Mouse (Mus musculus) heart, postnatal 0 days (tissue): ENCODE data around the gene Atp2c1. TPM values are rescaled to one million over a fixed set of nuclear protein-coding genes. Genes with fewer than 3 reads are reported as not detected.

Experiments
- ATAC-seq: fragments of 200-750 bp; cut with Nextera tagmentation; 2 replicates; pipeline ENCODE4 v1.8.0; 2017; ENCODE audit warnings: low read depth, moderate number of reproducible peaks, moderate library complexity; ENCODE audit not compliant: insufficient read depth
- DNase-seq: peaks from one replicate; pipeline ENCODE4 v3.0.0-alpha.2; 2016; ENCODE audit warnings: low spot score
- H3K27ac ChIP-seq: fragments of 300-500 bp; sonication (generic); 2 replicates; pipeline ENCODE4 v1.5.1; 2014; ENCODE audit warnings: low read depth, mild to moderate bottlenecking
- H3K27me3 ChIP-seq: fragments of 300-500 bp; sonication (generic); 2 replicates; pipeline ENCODE4 v1.6.1; 2014; ENCODE audit warnings: low read length, mixed read lengths; ENCODE audit not compliant: control insufficient read depth, insufficient read depth
- H3K36me3 ChIP-seq: fragments of 300-500 bp; sonication (generic); replicated peaks from 2 replicates; pipeline ENCODE4 v1.6.1; 2014; ENCODE audit warnings: low read length, mixed read lengths; ENCODE audit not compliant: control insufficient read depth, insufficient read depth
- H3K4me1 ChIP-seq: fragments of 300-500 bp; sonication (generic); 2 replicates; pipeline ENCODE4 v1.6.1; 2014; ENCODE audit warnings: antibody characterized with exemption; ENCODE audit not compliant: control insufficient read depth, insufficient read depth
- H3K4me2 ChIP-seq: fragments of 300-500 bp; sonication (generic); 2 replicates; pipeline ENCODE4 v1.6.1; 2014; ENCODE audit warnings: low read depth, mild to moderate bottlenecking, low read length, moderate library complexity
- H3K4me3 ChIP-seq: fragments of 300-500 bp; sonication (generic); 2 replicates; pipeline ENCODE4 v1.5.1; 2014; ENCODE audit warnings: low read depth, low read length
- H3K9ac ChIP-seq: fragments of 300-500 bp; sonication (generic); replicated peaks from 2 replicates; pipeline ENCODE4 v1.6.1; 2014; ENCODE audit warnings: low read depth, low read length, mixed read lengths
- H3K9me3 ChIP-seq: fragments of 300-500 bp; sonication (generic); replicated peaks from 2 replicates; pipeline ENCODE4 v1.6.1; 2016; ENCODE audit warnings: low read length; ENCODE audit not compliant: control insufficient read depth
- CTCF ChIP-seq: IDR thresholded peaks from 2 replicates; pipeline ENCODE4 v1.5.1; 2016; ENCODE audit warnings: antibody characterized with exemption, control low read depth, low read depth
- EP300 ChIP-seq: IDR thresholded peaks from 2 replicates; pipeline ENCODE4 v1.6.1; 2016; ENCODE audit warnings: antibody characterized with exemption, low read depth
- WGBS: fragments of 180-500 bp; shearing (Covaris S2); extraction: QIAGEN DNeasy Blood & Tissue Kit; methylation state at CpG from one replicate; pipeline ENCODE4 v1.1.7; 2014; 5-methylcytosine and 5-hydroxymethylcytosine counted together
- polyA plus RNA-seq: library from polyadenylated mRNA; unstranded; fragments of >200 nt; fragmentation: Nextera tagmentation; extraction: Ambion mirVana; gene quantifications from 2 replicates; pipeline ENCODE4 v1.2.1, GENCODE M21; 2015
- total RNA-seq: library from RNA; depleted of rRNA; stranded (reverse); fragments of >200 nt; gene quantifications from 2 replicates; pipeline ENCODE4 v1.2.3, GENCODE M21; 2014; ENCODE audit warnings: low replicate concordance

Atp2c1 gene
- total and polyA plus RNA-seq, 2 experiments from 2014 or later: 25.1 to 72.2 TPM

DNA sequence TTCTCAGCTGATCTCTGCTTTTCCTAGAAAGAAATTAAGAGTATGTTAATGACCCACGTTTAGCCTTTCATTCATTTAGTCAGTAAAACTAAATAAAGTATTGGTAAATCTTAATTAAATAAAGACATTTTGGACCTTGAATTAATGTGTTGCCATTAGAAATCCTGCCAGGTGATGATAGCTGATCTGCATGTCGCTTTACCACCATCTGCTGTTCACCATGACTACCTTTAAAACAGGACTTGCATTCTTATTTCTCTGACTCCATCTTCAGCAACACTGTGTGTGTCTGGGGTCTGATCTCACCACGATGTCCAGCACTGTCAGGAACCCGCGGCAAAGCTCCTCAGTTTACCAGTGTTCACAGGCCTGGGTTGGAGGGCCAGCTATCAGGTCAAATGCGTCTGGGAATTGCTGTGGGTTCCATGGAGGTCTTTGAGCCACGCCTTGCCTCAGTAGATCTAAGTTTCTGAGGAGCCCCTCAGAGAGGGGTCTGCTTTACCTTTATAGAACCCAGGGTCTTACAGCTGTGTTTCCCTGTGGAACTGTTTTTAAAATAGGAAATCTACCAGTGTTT lies 150.1 kb downstream of the Atp2c1 start:
- WGBS: 65% methylated on average over 7 of the region's 7 CpGs
- no peak for TF ChIP-seq EP300
- no peak for TF ChIP-seq CTCF

DNA sequence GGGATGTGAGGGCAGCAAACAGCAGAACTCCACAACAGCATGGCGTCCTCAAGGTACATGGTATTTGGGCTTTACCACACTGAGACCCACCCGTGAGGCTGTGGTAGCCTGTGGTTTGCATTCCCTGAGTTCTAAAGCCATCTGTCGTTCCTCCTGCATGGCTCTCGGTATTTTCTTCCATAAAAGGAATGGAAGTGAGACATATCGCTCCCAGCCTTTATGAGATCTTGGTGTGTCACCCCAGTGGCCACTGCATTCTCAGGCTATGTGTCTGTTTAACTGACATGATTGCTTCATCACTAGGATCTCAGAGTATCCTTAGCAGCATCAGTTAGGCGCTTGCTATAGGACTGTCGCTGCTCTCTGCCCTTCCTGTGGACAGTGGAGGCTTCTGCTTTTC lies 150.7 kb downstream of the Atp2c1 start:
- TF ChIP-seq CTCF (no peak), EP300 (no peak)
- no peak overlapping the region for H3K4me3 ChIP-seq
- DNase-seq: no peak
- H3K27me3 ChIP-seq: no peaks in the 10 kb centered on the region
- no peak overlapping the region for H3K27ac ChIP-seq
- ATAC-seq: no peak
- H3K36me3 ChIP-seq: no peaks in the 10 kb centered on the region
- no peak overlapping the region for H3K9ac ChIP-seq
- H3K4me1 ChIP-seq: no peaks in the 10 kb centered on the region
- no peaks in the 10 kb centered on the region for H3K9me3 ChIP-seq
- WGBS: 55% methylated on average over 7 of the region's 7 CpGs
- no peak overlapping the region for H3K4me2 ChIP-seq

More for the DNA sequence above, 150.1 kb downstream of the Atp2c1 start:
- Histone ChIP-seq H3K9me3 (no peaks in the 10 kb centered on the region), H3K4me3 (no peak overlapping the region), H3K27me3 (no peaks in the 10 kb centered on the region), H3K4me2 (no peak overlapping the region), H3K36me3 (no peaks in the 10 kb centered on the region), H3K9ac (no peak overlapping the region), H3K27ac (no peak overlapping the region), H3K4me1 (no peaks in the 10 kb centered on the region)
- DNase-seq: no peak
- no peak for ATAC-seq

DNA sequence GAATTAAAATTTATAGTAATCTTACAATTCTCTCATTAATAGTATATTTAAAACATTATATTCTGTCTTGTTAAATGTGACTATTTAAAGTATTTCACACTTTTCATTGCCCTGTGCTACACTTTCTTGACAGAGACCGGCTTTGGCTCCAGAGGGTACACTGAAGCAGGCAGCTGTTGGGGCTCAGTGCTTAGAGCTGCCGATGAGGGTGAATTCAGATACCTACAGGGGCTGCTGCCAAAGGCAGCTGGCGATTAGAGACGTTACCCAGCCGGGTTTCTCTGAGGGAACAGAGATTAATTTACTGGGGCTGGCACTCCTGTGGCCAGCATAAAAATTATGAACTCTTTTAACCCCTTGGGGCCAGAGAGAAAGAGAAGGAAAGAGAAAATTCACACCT lies 152.8 kb downstream of the Atp2c1 start:
- Histone ChIP-seq H3K9me3 (no peaks in the 10 kb centered on the region), H3K36me3 (no peaks in the 10 kb centered on the region), H3K4me1 (no peaks in the 10 kb centered on the region), H3K4me3 (no peak overlapping the region), H3K27ac (no peak overlapping the region), H3K9ac (no peak overlapping the region), H3K4me2 (no peak overlapping the region), H3K27me3 (no peaks in the 10 kb centered on the region)
- TF ChIP-seq CTCF (no peak), EP300 (no peak)
- 41% methylated on average over 5 of the region's 5 CpGs for WGBS
- ATAC-seq (no peak), DNase-seq (no peak)

DNA sequence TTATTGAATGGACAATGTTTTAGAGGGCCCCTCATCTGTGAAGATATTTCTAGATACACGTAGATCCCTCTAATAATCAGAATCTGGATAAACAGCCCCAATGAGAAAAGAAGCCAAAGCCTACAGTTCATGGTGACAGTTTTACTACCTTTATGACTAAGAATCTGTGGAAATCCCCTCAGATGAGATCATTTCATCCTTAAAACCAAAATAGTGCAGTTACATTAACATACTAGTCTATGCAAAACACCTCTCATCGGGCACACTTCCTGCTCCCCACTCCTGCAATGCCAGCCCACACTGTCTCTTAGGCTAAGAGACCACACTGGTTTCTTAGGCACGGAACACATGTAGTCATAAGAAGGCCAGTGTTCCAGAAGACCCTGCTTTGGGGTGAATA lies 158.5 kb downstream of the Atp2c1 start:
- Histone ChIP-seq H3K36me3 (no peaks in the 10 kb centered on the region), H3K27me3 (no peaks in the 10 kb centered on the region), H3K4me2 (no peak overlapping the region), H3K9ac (no peak overlapping the region), H3K4me3 (no peak overlapping the region), H3K4me1 (no peaks in the 10 kb centered on the region), H3K27ac (no peak overlapping the region), H3K9me3 (no peaks in the 10 kb centered on the region)
- no peak for DNase-seq
- ATAC-seq: no peak
- no peak for TF ChIP-seq CTCF
- TF ChIP-seq EP300: no peak
- WGBS: 76% methylated on average over 3 of the region's 3 CpGs

DNA sequence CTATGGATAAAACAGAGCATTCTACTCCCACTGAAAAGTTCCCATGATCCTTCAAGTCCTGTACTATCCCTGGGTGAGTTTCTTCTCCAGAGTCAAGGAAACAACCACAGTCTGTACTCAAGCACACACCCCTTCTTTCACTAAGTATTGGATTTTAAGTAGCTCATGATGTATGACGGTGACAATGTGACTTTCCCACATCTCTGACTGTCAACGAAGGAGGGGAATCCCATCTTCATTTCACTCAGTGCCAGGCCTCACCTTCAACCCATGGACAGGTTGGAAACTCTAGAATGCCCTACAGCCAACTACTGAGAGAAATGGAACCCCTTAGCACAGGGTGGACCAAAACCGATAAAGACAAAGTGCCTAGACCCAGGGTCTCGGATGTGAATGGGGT lies 160.9 kb downstream of the Atp2c1 start:
- ATAC-seq (no peak), DNase-seq (no peak)
- 77% methylated on average over 4 of the region's 4 CpGs for WGBS
- Histone ChIP-seq H3K4me1 (no peaks in the 10 kb centered on the region), H3K27me3 (no peaks in the 10 kb centered on the region), H3K9me3 (no peaks in the 10 kb centered on the region), H3K36me3 (no peaks in the 10 kb centered on the region), H3K4me3 (no peak overlapping the region), H3K4me2 (no peak overlapping the region), H3K9ac (no peak overlapping the region), H3K27ac (no peak overlapping the region)
- no peak for TF ChIP-seq CTCF
- no peak for TF ChIP-seq EP300

DNA sequence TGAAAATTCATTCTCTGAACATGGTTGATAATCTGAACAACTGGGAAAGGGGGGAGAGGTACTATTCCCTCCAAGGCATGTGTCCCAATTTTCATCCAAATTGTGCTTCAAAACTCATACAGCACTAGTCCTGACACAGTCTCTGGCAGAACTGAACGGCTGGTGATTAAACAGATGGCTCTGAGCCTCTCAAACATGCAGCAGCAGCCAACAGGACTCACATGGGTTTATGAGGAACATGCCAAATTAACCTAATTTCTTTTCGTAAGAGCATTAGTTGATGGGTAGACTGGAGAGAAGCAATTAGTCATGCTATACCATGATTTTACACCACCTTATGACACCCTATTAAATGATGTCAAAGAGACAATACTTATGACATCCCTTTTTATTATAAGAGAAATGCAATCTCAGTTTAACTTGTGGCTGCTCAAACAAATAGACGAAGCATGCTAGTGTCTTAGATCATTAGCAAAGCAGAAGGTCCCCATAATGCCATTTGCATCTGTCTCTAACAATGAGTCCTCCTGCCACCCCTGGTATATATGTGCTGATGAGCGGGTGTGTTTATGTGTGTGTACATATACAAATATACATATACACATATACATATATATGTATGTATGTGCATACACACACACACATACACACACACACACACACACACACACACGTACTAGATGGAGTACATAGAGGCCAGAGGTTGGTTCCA lies 163.4 kb downstream of the Atp2c1 start:
- Histone ChIP-seq H3K27ac (no peak overlapping the region), H3K9me3 (no peaks in the 10 kb centered on the region), H3K36me3 (no peaks in the 10 kb centered on the region), H3K4me3 (no peak overlapping the region), H3K27me3 (no peaks in the 10 kb centered on the region), H3K9ac (no peak overlapping the region), H3K4me2 (no peak overlapping the region), H3K4me1 (no peaks in the 10 kb centered on the region)
- DNase-seq (no peak), ATAC-seq (no peak)
- WGBS: 73% methylated on average over 5 of the region's 5 CpGs
- TF ChIP-seq EP300 (no peak), CTCF (no peak)
